Mouse (Mus musculus) forebrain, embryonic 12.5 days (tissue): ENCODE measurements at regions not wholly inside any gene's neighbourhood (a gene's known extent, or its start where the extent isn't known, plus 50 kb on each side); places are given as distances from the start of the nearest gene placed in this dataset.

Experiments used
- ATAC-seq: fragments of 200-750 bp; cut with Nextera tagmentation; 2 replicates; pipeline ENCODE4 v1.8.0; 2017; ENCODE audit warnings: moderate TSS enrichment; ENCODE audit not compliant: low FRiP score
- H3K27ac ChIP-seq: fragments of 300-500 bp; sonication (generic); 2 replicates; pipeline ENCODE4 v1.5.1; 2016; ENCODE audit warnings: mild to moderate bottlenecking
- H3K27me3 ChIP-seq: fragments of 300-500 bp; sonication (generic); 2 replicates; pipeline ENCODE4 v1.6.1; 2016; ENCODE audit warnings: mild to moderate bottlenecking
- H3K36me3 ChIP-seq: fragments of 300-500 bp; sonication (generic); replicated peaks from 2 replicates; pipeline ENCODE4 v1.6.1; 2016; ENCODE audit warnings: mild to moderate bottlenecking
- H3K4me1 ChIP-seq: fragments of 300-500 bp; sonication (generic); 2 replicates; pipeline ENCODE4 v1.6.1; 2016
- H3K4me2 ChIP-seq: fragments of 300-500 bp; sonication (generic); 2 replicates; pipeline ENCODE4 v1.6.1; 2016; ENCODE audit warnings: mild to moderate bottlenecking, moderate library complexity
- H3K4me3 ChIP-seq: fragments of 300-500 bp; sonication (generic); replicated peaks from 2 replicates; pipeline ENCODE4 v1.5.1; 2016; ENCODE audit warnings: mild to moderate bottlenecking
- H3K9ac ChIP-seq: fragments of 300-500 bp; sonication (generic); 2 replicates; pipeline ENCODE4 v1.6.1; 2016; ENCODE audit warnings: mild to moderate bottlenecking
- H3K9me3 ChIP-seq: fragments of 300-500 bp; sonication (generic); 2 replicates; pipeline ENCODE4 v1.6.1; 2016
- WGBS: fragments of 180-500 bp; shearing (Covaris S2); methylation state at CpG from one replicate; pipeline ENCODE4 v1.1.7; 2016; 5-methylcytosine and 5-hydroxymethylcytosine counted together

DNA sequence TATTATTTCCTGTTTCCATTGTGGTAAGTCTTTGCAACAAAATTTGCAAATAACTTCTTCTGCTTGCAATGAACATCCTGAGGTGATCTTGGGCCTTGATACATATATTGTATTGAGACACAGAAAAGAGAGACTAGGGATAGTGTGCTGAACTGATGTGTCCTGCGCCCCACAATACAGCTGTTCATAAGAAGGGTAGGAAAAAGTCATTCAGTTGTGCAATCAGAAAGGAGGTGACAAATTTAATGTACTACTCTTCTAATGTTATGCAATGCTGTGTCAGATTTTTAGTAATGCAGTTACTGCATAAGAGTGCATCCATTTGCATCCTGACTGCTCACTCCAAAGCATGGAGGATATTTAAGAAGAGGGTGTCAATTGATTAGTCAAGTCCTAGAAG lies 543.5 kb downstream of the Flrt2 start:
- H3K36me3 ChIP-seq, result no peaks in the 10 kb centered on the region
- H3K27me3 ChIP-seq, result no peaks in the 10 kb centered on the region
- no peak overlapping the region for H3K9ac ChIP-seq
- H3K4me1 ChIP-seq, result no peaks in the 10 kb centered on the region
- H3K9me3 ChIP-seq, result no peaks in the 10 kb centered on the region
- no peak for ATAC-seq
- H3K27ac ChIP-seq, result no peak overlapping the region
- WGBS, result 85% methylated on average over 1 of the region's 1 CpGs
- H3K4me3 ChIP-seq, result no peak overlapping the region
- H3K4me2 ChIP-seq, result no peak overlapping the region

DNA sequence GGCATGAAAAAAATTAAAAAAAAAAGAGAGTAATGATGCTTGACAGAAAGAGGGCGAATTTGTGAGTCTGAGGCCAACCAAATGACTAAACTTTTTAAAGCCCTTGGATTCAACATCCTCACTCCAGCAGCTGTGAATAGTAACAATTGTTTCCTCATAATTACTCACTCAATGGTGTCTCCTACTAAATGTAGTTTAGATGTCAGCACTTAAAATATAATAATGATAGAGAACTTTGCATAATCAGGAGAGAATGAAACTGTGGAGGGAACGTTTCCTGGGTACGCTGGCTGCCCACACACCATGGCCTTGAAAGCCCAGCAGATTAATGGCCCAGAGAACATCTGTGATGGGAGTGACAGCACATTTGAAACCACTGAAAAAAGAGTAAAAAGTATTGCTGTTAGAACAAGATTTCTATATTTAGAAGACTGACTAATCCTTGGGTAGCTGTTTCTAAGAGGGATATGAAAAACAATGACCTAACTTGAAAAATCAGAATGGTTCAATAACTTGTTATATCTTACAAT lies 544.0 kb downstream of the Flrt2 start:
- WGBS, result 68% methylated on average over 3 of the region's 3 CpGs
- Histone ChIP-seq H3K4me2 (no peak overlapping the region), H3K27me3 (no peaks in the 10 kb centered on the region), H3K27ac (no peak overlapping the region), H3K9me3 (no peaks in the 10 kb centered on the region), H3K4me1 (no peaks in the 10 kb centered on the region), H3K9ac (no peak overlapping the region), H3K36me3 (no peaks in the 10 kb centered on the region), H3K4me3 (no peak overlapping the region)
- ATAC-seq, result no peak

DNA sequence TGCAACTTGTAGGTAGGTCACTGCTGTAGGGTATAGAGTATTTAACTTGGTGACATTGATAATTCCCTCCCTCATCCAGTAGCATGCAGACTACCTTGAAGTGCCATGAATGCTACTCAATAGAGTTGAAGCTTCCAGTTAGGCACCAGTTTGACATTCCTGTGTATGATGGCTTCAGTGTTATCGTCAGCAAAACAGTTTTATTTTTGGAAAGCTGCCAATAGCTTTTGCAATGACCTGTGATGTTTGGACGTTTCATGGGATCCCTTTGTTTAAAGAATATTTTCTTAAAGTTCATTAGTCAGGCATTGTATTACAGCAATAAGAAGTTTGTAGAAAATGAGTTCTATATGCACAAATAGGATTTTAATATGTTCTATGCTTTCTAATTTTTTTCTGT lies 547.6 kb downstream of the Flrt2 start:
- Histone ChIP-seq H3K27ac (no peak overlapping the region), H3K9ac (no peak overlapping the region), H3K4me2 (no peak overlapping the region), H3K4me3 (no peak overlapping the region), H3K9me3 (no peaks in the 10 kb centered on the region), H3K36me3 (no peaks in the 10 kb centered on the region), H3K4me1 (no peaks in the 10 kb centered on the region), H3K27me3 (no peaks in the 10 kb centered on the region)
- no peak for ATAC-seq
- 70% methylated on average over 2 of the region's 2 CpGs for WGBS

DNA sequence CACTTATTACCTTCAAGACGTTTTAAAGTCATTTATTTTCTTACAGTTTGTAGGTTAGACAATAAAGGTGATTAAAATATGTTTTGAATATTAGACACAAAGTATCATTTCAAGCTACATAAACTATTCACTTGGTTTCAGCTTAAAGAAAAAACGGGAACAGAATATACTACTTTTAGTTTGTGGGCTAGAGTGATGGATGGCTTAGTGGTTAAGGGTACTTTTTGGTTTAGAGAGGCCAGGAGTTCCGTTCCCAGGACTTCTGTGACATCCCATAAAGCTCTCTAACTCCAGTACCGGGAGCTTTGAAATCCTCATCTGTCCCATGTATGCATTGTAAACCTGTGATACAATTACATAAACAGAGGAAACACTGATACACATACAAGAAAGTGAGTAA lies 570.0 kb downstream of the Flrt2 start:
- 78% methylated on average over 4 of the region's 4 CpGs for WGBS
- Histone ChIP-seq H3K4me1 (no peaks in the 10 kb centered on the region), H3K4me2 (no peak overlapping the region), H3K36me3 (no peaks in the 10 kb centered on the region), H3K27ac (no peak overlapping the region), H3K9ac (no peak overlapping the region), H3K9me3 (no peaks in the 10 kb centered on the region), H3K4me3 (no peak overlapping the region), H3K27me3 (no peaks in the 10 kb centered on the region)
- no peak for ATAC-seq

DNA sequence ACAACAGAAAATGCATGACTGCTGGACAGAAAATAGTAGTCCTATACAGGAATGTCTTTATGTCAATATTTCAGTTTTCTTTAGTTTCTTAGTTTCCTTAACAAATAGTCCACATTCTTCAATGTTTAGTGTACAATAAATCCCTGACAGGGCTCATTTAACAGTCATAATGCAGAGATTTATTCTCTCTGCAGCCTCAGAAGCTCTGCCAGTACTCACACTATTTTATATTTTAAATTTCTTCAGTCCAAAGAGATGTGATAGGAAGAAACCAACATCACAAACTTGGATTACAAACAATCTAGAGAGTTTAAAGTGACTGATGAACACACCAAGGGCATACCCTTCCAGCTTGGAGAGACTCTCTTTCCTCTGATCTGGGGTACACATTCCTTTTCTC lies 583.9 kb downstream of the Flrt2 start:
- Histone ChIP-seq H3K9me3 (no peaks in the 10 kb centered on the region), H3K4me3 (no peak overlapping the region), H3K27me3 (no peaks in the 10 kb centered on the region), H3K27ac (no peak overlapping the region), H3K9ac (no peak overlapping the region), H3K4me1 (no peaks in the 10 kb centered on the region), H3K36me3 (no peaks in the 10 kb centered on the region), H3K4me2 (no peak overlapping the region)
- ATAC-seq, result no peak

DNA sequence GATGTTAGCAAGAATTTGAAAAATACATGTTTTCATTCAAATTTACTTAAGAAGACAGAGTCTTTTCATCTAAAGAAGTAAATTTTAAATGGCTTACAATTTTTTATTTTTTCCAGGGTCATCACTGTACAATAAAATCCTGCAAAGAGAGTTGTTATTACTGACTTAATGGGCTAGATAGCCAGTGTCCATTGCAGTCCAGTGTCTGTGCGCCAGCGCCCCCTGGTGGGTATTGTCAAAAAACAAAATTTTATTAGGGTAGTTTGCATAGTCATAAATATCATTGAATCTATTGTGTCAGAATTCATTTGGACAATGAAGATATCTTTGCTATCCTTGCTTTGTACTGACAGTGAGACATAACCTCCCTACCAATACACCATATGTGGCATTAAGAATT lies 619.1 kb downstream of the Flrt2 start:
- peak; percentile 49; the same call in 1 of the 2 replicates for ATAC-seq
- no peak overlapping the region for H3K4me3 ChIP-seq
- WGBS, result 2% methylated on average over 2 of the region's 2 CpGs

DNA sequence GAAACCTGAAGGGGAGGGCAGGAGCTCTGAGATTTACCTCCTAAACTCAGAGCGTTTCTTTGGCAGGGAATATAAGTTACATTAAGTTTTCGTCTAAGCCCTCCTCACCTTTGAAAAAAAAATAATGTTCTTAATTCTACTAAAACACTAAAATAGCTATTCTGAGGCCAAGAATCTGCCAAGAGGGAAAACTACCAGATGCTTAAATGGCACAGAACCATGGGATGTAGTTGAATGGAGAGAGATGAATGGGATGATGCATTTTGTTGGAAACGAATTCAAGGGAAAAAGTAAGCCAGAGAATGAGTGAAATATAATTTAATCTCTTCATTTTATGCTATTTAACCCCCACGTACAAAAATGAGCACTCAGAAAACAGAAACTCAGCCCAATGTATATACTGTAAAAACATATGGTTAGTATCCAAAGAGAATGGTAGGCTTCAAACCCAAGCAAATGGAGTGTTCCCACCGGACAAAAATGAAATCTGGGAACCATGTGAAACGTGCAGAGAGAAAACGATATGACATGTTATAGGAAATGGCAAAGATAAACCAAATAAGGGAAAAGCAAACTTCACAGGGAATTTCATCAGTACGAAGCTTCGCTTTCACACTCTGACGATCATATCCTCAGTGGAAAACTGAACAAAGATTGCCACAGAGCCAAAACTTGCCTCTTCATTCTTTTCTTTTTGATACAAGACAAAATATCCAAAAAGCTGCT lies 631.2 kb downstream of the Flrt2 start:
- Histone ChIP-seq H3K36me3 (no peaks in the 10 kb centered on the region), H3K27ac (no peak overlapping the region), H3K4me3 (no peak overlapping the region), H3K9me3 (no peaks in the 10 kb centered on the region), H3K4me1 (no peaks in the 10 kb centered on the region), H3K27me3 (no peaks in the 10 kb centered on the region), H3K4me2 (no peak overlapping the region), H3K9ac (no peak overlapping the region)
- ATAC-seq, result no peak
- WGBS, result 85% methylated on average over 10 of the region's 10 CpGs

More for the DNA sequence above, 619.1 kb downstream of the Flrt2 start:
- no peaks in the 10 kb centered on the region for H3K4me1 ChIP-seq
- H3K27ac ChIP-seq, result no peak overlapping the region
- H3K27me3 ChIP-seq, result no peaks in the 10 kb centered on the region
- no peak overlapping the region for H3K9ac ChIP-seq
- no peak overlapping the region for H3K4me2 ChIP-seq
- no peaks in the 10 kb centered on the region for H3K36me3 ChIP-seq
- H3K9me3 ChIP-seq, result no peaks in the 10 kb centered on the region

DNA sequence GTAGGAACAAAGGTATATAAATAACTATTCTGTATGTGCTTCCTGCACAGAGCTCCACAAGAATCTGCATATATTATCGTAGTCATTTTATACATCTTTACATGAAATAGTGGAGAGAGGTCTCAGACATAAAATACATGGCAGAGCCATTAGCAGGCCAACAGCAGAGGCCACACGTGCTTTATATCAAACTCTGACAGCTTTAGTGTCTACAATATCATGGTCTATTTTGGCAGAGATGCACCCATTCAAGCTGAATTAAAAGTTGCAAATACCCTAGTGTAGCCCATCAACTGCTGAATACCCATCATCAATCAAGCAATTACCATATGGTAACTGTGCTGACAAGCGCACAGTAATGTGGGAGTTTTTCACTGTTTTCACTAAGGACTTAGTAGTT lies 659.1 kb downstream of the Flrt2 start:
- ATAC-seq, result no peak
- Histone ChIP-seq H3K4me3 (no peak overlapping the region), H3K36me3 (no peaks in the 10 kb centered on the region), H3K27me3 (no peaks in the 10 kb centered on the region), H3K27ac (no peak overlapping the region), H3K4me2 (no peak overlapping the region), H3K4me1 (no peaks in the 10 kb centered on the region), H3K9ac (no peak overlapping the region), H3K9me3 (no peaks in the 10 kb centered on the region)
- 87% methylated on average over 3 of the region's 3 CpGs for WGBS

DNA sequence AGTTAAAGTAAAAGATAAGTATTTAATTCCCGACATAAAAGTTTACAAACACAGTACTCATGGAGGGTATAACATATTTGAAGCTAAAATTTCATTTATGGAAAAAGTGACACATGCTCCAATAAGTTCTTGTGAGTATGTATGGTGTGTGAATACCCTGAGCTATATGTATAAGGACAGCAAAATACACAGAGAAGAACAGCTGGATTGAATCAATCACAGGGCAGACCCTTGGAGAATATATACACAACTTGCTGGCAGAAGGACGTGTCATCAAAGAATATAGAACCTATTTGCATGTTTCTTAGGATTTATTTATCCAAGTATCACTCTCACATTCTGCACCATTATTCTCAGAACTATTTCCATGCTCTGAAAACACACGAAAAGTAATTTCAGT lies 686.9 kb downstream of the Flrt2 start:
- no peak for ATAC-seq
- Histone ChIP-seq H3K4me1 (no peaks in the 10 kb centered on the region), H3K36me3 (no peaks in the 10 kb centered on the region), H3K27me3 (no peaks in the 10 kb centered on the region), H3K9me3 (no peaks in the 10 kb centered on the region), H3K27ac (no peak overlapping the region), H3K4me2 (no peak overlapping the region), H3K4me3 (no peak overlapping the region), H3K9ac (no peak overlapping the region)
- 76% methylated on average over 3 of the region's 3 CpGs for WGBS

DNA sequence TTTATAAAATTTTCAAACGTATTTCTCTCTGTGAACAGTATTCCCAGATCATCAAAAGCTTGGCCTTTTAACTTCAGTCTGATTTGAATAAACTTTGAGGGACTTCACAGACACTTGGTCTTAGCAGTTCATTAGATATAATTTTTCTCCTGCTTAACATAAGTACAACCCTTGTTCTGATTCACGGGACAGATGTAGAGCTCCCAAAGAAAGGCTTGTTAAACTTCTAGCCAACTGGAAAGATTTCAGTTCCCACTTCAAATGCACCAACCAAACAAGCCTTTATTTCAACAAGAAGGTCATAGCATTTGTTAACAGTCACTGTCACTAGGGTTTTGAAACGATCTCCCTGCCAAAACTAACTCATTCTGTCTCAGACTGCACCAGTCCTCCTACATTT lies 727.1 kb downstream of the Flrt2 start:
- Histone ChIP-seq H3K27ac (no peak overlapping the region), H3K27me3 (no peaks in the 10 kb centered on the region), H3K4me2 (no peak overlapping the region), H3K9me3 (no peaks in the 10 kb centered on the region), H3K4me1 (no peaks in the 10 kb centered on the region), H3K36me3 (no peaks in the 10 kb centered on the region), H3K4me3 (no peak overlapping the region), H3K9ac (no peak overlapping the region)
- WGBS, result 74% methylated on average over 3 of the region's 3 CpGs
- ATAC-seq, result no peak

DNA sequence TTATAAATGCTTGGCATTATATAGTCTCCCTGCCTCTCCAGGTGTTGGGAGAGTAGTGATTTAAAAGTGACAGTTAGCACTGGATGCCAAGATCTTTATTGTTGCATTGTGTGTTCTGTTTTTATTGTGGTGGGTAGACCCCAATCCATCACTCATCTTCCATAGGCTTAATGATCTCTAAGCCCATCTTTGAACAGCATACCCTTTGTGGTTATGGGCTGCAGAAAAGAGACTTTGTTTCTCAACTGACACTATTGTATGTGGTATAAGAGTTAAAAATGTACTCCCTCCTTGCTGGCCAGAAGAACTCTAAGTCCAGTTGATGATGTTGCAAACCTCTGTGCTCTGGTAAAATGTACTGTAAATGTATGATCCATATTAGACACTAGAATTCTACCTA lies 727.5 kb downstream of the Flrt2 start:
- Histone ChIP-seq H3K4me3 (no peak overlapping the region), H3K9ac (no peak overlapping the region)

DNA sequence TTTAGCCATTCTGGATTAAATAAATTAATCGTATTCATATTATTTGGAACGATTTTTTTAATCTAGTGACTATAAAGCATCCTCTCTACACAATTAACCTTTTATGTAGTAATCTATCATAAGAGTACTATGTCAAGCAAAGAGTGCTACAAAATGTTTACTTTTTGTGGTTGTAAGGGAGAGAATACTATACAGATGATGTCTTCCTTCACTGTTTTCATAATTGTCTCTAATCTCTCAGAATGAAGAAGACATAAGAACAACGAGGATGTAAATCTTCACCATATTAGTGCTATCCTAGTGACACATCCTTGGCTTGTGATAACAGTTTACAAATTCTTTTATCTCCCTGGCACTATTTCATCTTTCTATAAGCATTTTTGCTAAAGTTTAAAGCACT lies 735.6 kb downstream of the Flrt2 start:
- Histone ChIP-seq H3K9me3 (no peaks in the 10 kb centered on the region), H3K27ac (no peak overlapping the region), H3K4me1 (no peaks in the 10 kb centered on the region), H3K9ac (no peak overlapping the region), H3K36me3 (no peaks in the 10 kb centered on the region), H3K4me2 (no peak overlapping the region), H3K27me3 (no peaks in the 10 kb centered on the region), H3K4me3 (no peak overlapping the region)
- no peak for ATAC-seq
- WGBS, result 87% methylated on average over 3 of the region's 3 CpGs

More for the DNA sequence above, 727.5 kb downstream of the Flrt2 start:
- ATAC-seq, result no peak
- Histone ChIP-seq H3K9me3 (no peaks in the 10 kb centered on the region), H3K27ac (no peak overlapping the region), H3K4me2 (no peak overlapping the region), H3K4me1 (no peaks in the 10 kb centered on the region), H3K27me3 (no peaks in the 10 kb centered on the region), H3K36me3 (no peaks in the 10 kb centered on the region)

DNA sequence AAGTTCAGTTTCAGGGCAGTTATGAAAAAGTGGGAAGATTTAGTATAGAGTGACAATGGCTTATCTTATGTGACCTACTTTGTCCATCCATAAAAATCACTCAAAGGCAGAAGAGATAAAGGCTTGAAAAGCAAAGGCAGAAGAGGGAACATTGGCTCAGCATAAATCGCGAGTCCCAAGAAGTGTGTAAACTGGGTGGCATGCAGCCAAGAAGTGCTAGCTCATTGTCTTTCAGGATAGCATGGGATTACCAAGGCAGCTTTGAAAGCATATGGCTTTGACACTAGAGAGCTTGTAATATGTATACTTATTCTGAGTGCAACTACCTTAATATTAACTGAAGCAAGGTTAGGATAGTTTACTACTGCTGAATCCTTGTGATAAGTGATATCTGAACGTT lies 750.5 kb downstream of the Flrt2 start:
- no peak for ATAC-seq
- no peaks in the 10 kb centered on the region for H3K4me1 ChIP-seq
- H3K27me3 ChIP-seq, result no peaks in the 10 kb centered on the region
- H3K36me3 ChIP-seq, result no peaks in the 10 kb centered on the region
- H3K4me3 ChIP-seq, result no peak overlapping the region
- no peak overlapping the region for H3K4me2 ChIP-seq
- H3K27ac ChIP-seq, result no peak overlapping the region
- H3K9me3 ChIP-seq, result no peaks in the 10 kb centered on the region
- 93% methylated on average over 3 of the region's 3 CpGs for WGBS
- H3K9ac ChIP-seq, result no peak overlapping the region
